Mouse (Mus musculus) olfactory bulb, adult 2 months (tissue): ENCODE measurements around the gene Erbb4.

Experiments
- CTCF ChIP-seq: fragments of 200-500 bp; IDR thresholded peaks from 2 replicates; pipeline ENCODE4 v1.5.1; 2012; ENCODE audit warnings: low read depth, mild to moderate bottlenecking, low read length, moderate library complexity; ENCODE audit not compliant: insufficient read depth
- POLR2A ChIP-seq: fragments of 200-500 bp; IDR thresholded peaks from 2 replicates; pipeline ENCODE4 v1.6.1; 2012; ENCODE audit warnings: mild to moderate bottlenecking, low read depth, low read length, moderate library complexity; ENCODE audit not compliant: insufficient read depth

- TF ChIP-seq CTCF (no peak), POLR2A (no peak)
Observed at GRCm38 (mm10) chr1:69106322-69106761, 1.5 kb downstream of the Erbb4 start.
